Mouse (Mus musculus) CD4-positive naive resting alpha-beta T cell, adult 76 days (primary cell): ENCODE measurements around the gene Psg18. TPM values are rescaled to one million over a fixed set of nuclear protein-coding genes. Genes with fewer than 3 reads are reported as not detected.

ENCODE experiments used
- total RNA-seq: library from RNA; stranded (reverse); gene quantifications from one replicate; pipeline ENCODE4 v1.2.4, GENCODE M21; 2023

Gene Psg18
- total RNA-seq: not detected

DNA sequence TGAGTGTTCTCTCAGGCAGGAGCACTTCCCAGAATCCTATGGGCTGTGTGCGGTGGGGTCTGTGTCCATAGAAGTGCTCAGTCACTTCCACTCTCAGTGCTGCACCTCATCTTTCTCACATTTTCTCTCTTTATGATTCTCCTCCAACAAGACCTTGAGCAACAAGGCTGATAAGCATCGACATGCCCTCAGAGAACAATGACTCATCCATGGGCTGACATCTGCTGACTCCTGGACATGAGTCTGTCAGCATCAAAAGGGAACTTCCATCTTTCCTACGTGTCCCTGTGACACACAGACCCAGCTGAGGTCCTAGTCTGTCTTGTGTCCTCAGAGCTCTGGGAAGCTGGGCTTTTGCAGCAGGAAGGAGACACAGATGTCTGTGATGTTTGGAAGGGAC is at the start of gene Psg18:
Psg18 (minus strand) TSS at position 101 of the 400 bp plus-strand sequence.

Other genes with a start within 250 kb of the Psg18 start
- not detected for gene Igfl3, start 178.5 kb downstream of the Psg18 start, total RNA-seq
- not detected for gene Mill1, start 109.7 kb downstream of the Psg18 start, total RNA-seq
- not detected for gene Psg28, start 77.0 kb upstream of the Psg18 start, total RNA-seq
- not detected for gene Psg26, start 129.2 kb upstream of the Psg18 start, total RNA-seq
- gene Psg25, start 177.3 kb upstream of the Psg18 start, total RNA-seq: not detected
- not detected for gene Psg27, start 212.3 kb upstream of the Psg18 start, total RNA-seq